Mouse (Mus musculus) retina, postnatal 1 day (tissue): ENCODE measurements around the gene Wdr93.

ENCODE experiments used
- DNase-seq: peaks from one replicate; pipeline ENCODE4 v3.0.0-alpha.2; 2012

Wdr93 gene

GRCm38 (mm10) chr7:79803887-79804286 is 60.9 kb downstream of the Wdr93 start:
- no peak for DNase-seq

DNA sequence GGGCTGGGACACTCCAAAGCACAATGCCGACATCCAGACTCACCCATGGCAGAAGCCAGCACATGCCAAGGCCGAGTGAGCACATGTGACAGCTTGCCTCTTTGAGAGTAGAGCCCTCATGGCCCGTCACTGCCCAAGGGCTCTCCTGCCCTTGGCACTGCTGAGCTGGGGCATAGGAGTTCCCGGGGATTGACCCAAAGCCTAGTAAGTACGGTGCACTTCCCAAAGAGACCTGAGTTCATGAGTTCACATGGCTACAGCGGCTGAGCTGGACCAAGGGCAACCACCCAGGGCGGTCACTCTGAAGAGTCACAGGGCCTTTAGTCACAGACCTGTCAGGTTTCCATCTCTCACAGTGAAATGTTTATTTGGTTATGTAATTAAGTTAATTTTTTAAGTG is 65.6 kb downstream of the Wdr93 start:
- DNase-seq, result no peak

- DNase-seq, result peak; percentile 91
Observed at GRCm38 (mm10) chr7:79810611-79811506, 67.9 kb downstream of the Wdr93 start, which contains the start of gene Mesp2. TSS of gene Mesp2 (plus strand) at chr7:79810727.

DNA sequence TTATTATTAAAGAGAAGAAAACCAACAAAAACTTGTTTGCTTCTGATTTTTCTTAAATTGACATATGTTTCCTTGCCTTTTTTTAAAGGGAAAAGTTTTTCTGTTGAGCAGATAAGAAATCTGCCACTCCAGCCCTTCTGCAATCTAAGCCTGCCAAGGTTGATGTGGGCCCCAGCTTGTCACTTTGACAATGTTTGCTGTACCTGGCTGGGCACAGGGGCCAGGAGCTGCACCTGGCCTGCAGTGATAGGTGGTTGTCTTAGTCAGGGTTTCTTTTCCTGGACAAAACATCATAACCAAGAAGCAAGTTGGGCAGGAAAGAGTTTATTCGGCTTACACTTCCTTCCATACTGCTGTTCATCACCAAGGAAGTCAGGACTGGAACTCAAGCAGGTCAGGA is 70.4 kb downstream of the Wdr93 start:
- DNase-seq, result no peak

GRCm38 (mm10) chr7:79818321-79818720 is 75.4 kb downstream of the Wdr93 start:
- DNase-seq, result peak; percentile 31

DNA sequence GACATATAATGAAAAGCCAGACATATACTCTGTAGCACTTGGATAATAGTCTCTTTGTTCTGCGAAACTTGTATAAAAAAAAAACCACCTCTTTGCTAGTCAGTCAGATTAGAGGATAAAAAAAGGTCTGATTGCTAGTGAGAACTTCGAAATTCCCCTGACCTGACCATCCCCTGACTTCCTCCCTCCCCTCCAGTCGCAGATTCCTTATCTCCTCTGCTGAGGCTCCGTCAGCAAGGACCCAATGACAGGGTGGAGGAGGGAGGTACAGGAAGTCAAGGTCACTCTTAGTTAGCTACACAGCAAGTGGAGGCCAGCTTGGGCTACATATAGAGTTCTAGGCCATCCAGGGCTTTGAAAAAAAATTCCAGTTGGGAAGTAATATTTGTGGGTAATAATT is 76.6 kb downstream of the Wdr93 start:
- no peak for DNase-seq

DNA sequence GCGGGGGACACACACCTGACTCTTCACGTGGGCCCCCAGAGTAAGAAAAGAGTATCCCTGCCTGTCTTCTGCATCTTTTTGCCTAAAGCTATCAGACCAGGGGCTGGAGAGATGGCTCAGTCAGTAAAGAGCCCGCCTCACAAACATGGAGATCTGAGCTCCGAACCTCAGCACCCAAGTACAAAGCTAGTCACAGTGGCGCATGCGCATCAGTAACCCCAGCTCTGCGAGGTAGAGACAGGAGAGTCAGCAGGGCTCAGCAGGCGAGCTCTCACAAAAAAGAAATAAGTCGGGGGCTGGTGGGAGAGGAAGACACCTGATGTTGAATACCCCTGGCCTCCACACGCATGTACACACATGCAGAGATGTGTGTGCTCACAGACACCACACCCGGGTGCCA is 77.0 kb downstream of the Wdr93 start:
- peak; percentile 19 for DNase-seq

DNA sequence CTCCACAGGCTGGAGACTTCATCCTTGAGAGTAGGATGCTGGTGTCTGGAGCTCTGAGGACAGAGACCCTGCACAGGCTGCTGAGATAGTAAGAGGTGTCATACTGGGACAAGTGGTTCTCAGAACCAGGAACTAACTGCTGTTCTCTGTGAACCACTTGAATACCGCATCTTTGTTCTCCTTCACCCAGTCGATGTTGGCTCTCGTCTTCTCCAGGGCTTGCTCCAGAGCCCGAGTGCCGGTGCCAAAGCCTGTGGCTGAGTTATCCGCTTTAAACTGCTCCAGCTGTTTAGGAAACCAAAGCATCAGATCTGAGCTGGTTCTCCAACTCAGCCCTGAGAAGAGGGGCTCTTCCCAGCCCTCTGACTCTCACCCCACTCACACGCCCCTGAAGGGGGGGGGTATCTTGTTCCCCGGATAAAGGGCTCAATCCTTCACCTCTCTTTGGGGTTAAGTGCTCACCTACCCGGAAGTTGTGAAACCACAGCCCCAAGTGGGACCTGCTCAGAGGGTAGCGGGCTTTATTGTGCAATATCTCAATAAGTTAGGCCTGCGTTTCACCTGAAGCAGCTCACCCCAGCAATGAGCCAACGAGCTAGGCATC is 79.2 kb downstream of the Wdr93 start:
- DNase-seq, result no peak

- DNase-seq, result no peak
Observed at GRCm38 (mm10) chr7:79828341-79828740, 85.4 kb downstream of the Wdr93 start.

GRCm38 (mm10) chr7:79831145-79831544 is 88.2 kb downstream of the Wdr93 start:
- no peak for DNase-seq

DNA sequence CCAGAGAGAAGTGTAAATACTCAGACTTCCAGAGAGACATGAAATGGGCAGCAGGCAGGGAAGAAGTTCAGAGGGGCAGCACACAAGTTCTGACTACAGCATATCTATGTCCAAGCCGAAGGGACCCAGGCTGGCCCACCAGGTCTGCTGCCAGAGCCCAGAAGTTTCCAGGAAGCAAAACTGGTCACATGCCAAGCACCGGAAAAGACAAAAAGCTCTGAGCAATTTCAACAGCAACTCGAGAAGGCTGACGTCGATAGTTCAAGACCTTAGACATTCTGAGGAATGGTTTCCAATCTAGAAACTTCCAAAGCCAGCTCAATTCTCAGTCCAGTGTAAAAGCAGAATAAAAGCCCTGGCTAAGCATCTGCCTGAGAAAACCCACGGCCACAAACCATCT is 88.6 kb downstream of the Wdr93 start:
- no peak for DNase-seq

DNA sequence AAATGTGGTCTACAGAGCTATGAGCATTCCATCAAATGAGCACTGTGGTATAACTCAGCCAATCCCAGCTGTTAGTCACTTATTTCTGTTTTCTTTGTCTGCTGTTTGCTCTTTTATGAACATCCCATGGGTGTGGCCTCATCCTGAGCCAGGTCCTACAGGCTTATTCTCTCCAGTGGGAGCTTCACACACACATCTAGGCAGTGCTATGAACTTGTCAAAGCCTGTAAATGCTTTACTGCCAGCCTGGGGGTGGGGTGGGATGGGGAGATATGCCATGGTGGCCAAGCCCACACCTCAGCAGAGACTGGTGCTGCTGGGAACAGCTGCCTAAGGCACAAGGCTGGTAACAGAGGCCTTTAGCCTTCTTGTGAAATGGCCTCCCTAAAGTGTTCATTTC is 90.0 kb downstream of the Wdr93 start:
- DNase-seq, result no peak

DNA sequence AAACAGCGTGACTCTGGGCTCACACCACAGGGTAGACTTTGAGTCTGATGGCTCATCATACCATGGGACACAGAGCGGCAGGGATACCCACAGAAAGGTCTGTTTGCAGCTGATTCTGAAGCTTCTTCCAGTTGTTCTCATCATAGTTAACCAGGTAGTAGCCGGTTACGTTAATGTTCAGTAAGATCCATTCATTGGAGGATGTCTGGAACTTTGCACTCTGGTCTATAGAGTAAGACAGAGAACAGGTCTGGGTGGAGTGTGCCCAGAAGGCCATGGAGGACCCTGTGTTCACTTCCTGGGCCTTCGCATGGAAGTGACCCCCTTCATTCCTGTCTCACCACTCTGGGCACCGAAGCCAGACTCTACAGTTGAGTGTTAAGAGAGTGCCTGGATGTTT is 92.2 kb downstream of the Wdr93 start:
- no peak for DNase-seq
